Mouse (Mus musculus): ENCODE data around the gene Epb41l5.

DNA sequence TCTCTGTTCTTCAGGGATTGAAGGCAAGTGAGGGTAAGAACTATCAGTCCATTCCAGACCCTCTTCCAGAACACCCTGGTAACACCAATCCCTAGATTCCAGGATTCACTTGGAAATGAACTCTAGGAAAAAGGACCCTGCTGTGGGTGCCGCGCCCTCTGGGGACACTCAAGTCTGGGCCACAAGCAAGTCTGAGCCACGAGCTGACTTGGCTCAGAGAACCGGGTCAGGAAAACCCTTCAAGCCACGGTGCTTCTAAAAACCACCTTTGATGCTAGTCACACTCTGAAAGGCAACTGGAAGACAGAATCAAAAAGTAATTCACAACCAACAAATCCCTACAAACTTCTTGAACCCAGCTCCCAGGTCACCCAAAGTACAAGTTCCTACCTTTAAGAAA lies 145.0 kb downstream of the Epb41l5 start:
- TF ChIP-seq GATA1 (IDR thresholded peaks at IDR 0.05; ENCODE audit: borderline replicate concordance, low read length) = no peak
- no peak for TF ChIP-seq FLI1 (IDR thresholded peaks at IDR 0.05; ENCODE audit: low read length)

Measured in megakaryocyte, embryonic 14.5 days (primary cell).